Mouse (Mus musculus) common myeloid progenitor, adult 5-6 weeks (primary cell): ENCODE measurements at regions not wholly inside any gene's neighbourhood (a gene's known extent, or its start where the extent isn't known, plus 50 kb on each side); places are given as distances from the start of the nearest gene placed in this dataset.
"Not testable (repeated sequence)": the region's sequence is repeated elsewhere in the genome, so short reads cannot be mapped to it uniquely, and the experiment has no call there.

Experiments used
- ATAC-seq: replicated peaks from 2 replicates; pipeline ENCODE4 v1.8.0; 2016; ENCODE audit warnings: low read depth, mild to moderate bottlenecking, moderate TSS enrichment, inconsistent platforms; ENCODE audit not compliant: poor library complexity, severe bottlenecking

DNA sequence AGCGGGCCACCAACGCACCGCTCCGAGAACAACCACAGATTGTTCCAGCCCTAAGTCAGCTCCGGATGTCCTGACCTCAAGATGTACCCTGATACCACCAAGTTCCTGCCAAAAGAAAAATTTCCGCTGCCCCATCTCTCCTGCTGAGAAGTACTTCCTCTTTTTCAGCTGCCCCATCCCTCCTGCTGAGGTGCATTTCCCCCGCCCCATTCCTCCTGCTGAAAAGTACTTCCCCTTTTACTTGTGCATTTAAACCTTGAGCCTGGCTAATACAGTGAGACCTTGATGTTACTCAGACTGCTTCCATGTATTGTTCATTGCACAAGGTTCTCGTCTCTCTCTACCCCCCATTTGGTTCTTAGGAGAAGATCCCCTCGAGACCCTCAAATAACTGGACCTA lies 94.3 kb upstream of the Ctso start:
- ATAC-seq, result not testable (repeated sequence)

DNA sequence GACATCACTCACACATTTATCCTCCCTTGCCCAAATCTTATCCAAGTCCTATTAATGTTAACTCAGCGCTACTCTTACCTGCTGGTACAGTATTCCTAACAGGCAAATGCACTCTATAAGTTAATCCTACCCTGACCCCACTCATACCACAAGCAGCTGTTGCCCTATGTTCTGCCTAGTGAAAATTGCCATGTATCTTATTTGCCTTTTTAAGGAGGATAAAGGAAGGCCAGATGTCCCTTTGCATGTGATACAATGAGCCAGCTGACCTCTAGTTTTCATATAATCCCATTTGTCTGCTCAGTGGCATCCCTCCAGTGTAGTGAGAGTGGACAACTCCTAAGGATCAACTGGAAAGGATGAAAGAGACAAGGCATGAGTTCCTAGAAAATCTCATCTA lies 67.9 kb upstream of the Ctso start:
- ATAC-seq, result no peak
